Mouse (Mus musculus): Measurements from ENCODE around the gene Tpi1. TPM values are rescaled to one million over a fixed set of nuclear protein-coding genes. Genes with fewer than 3 reads are reported as not detected.

Tpi1 gene
- total RNA-seq, 2 experiments from 2014 or later: 2,868 to 2,952 TPM

GRCm38 (mm10) chr6:124790121-124790520 is 24.0 kb downstream of the Tpi1 start:
- no peak for DNase-seq
- intact Hi-C loops (cut with DNase I; ENCODE audit: low total_unique reads): no loop called here

GRCm38 (mm10) chr6:124789519-124789918 is 24.6 kb downstream of the Tpi1 start:
- intact Hi-C loops (cut with DNase I; ENCODE audit: low total_unique reads): no loop called here
- DNase-seq: no peak

- intact Hi-C loops (cut with DNase I; ENCODE audit: low total_unique reads): no loop called here
- no peak for DNase-seq
Observed at GRCm38 (mm10) chr6:124787722-124788121, 26.4 kb downstream of the Tpi1 start.

GRCm38 (mm10) chr6:124786756-124787420 is 27.2 kb downstream of the Tpi1 start:
- intact Hi-C loops (cut with DNase I; ENCODE audit: low total_unique reads): no loop called here
- DNase-seq: no peak

- intact Hi-C loops (cut with DNase I; ENCODE audit: low total_unique reads): no loop called here
- DNase-seq: peak; percentile 38
Observed at GRCm38 (mm10) chr6:124782436-124782835, 31.7 kb downstream of the Tpi1 start.

- DNase-seq: no peak
- intact Hi-C loops (cut with DNase I; ENCODE audit: low total_unique reads): no loop called here
Observed at GRCm38 (mm10) chr6:124780917-124781316, 33.2 kb downstream of the Tpi1 start.

GRCm38 (mm10) chr6:124779984-124780416 is 34.1 kb downstream of the Tpi1 start:
- DNase-seq: no peak
- intact Hi-C loops (cut with DNase I; ENCODE audit: low total_unique reads): no loop called here

GRCm38 (mm10) chr6:124779222-124779983 is 34.7 kb downstream of the Tpi1 start, which contains the start of gene Lrrc23:
Lrrc23 (minus strand) TSS chr6:124779727.
- intact Hi-C loops (cut with DNase I; ENCODE audit: low total_unique reads): no loop called here
- no peak for DNase-seq

- no peak for DNase-seq
- intact Hi-C loops (cut with DNase I; ENCODE audit: low total_unique reads): no loop called here
Observed at GRCm38 (mm10) chr6:124770511-124770910, 43.6 kb downstream of the Tpi1 start.

GRCm38 (mm10) chr6:124770013-124770412 is 44.1 kb downstream of the Tpi1 start:
- intact Hi-C loops (cut with DNase I; ENCODE audit: low total_unique reads): no loop called here
- DNase-seq: no peak

GRCm38 (mm10) chr6:124769101-124769765 is 44.9 kb downstream of the Tpi1 start, which contains the start of gene Eno2:
Eno2 (minus strand) TSS chr6:124769673.
- intact Hi-C loops (cut with DNase I; ENCODE audit: low total_unique reads): loop anchor here (10.0 kb wide), 1 partner anchor 194 kb away; the partner anchor contains the start of gene C1rb
- peak; percentile 63 for DNase-seq

- DNase-seq: no peak
- intact Hi-C loops (cut with DNase I; ENCODE audit: low total_unique reads): loop anchor here (10.0 kb wide), 1 partner anchor 194 kb away; the partner anchor contains the start of gene C1rb
Observed at GRCm38 (mm10) chr6:124768704-124769044, 45.4 kb downstream of the Tpi1 start.

- intact Hi-C loops (cut with DNase I; ENCODE audit: low total_unique reads): loop anchor here (10.0 kb wide), 1 partner anchor 193 kb away; the partner anchor contains the start of gene C1rb
Observed at GRCm38 (mm10) chr6:124767920-124768703, 46.0 kb downstream of the Tpi1 start.

GRCm38 (mm10) chr6:124767536-124767919 is 46.6 kb downstream of the Tpi1 start:
- DNase-seq: no peak

More at GRCm38 (mm10) chr6:124767920-124768703, 46.0 kb downstream of the Tpi1 start:
- DNase-seq: no peak

GRCm38 (mm10) chr6:124765951-124766350 is 48.1 kb downstream of the Tpi1 start:
- intact Hi-C loops (cut with DNase I; ENCODE audit: low total_unique reads): loop anchor here (10.0 kb wide), 1 partner anchor 191 kb away; the partner anchor contains the start of gene C1rb
- DNase-seq: no peak

More at GRCm38 (mm10) chr6:124767536-124767919, 46.6 kb downstream of the Tpi1 start:
- intact Hi-C loops (cut with DNase I; ENCODE audit: low total_unique reads): loop anchor here (10.0 kb wide), 1 partner anchor 193 kb away; the partner anchor contains the start of gene C1rb
